Mouse (Mus musculus): Measurements from ENCODE around the gene Pgs1. TPM values are rescaled to one million over a fixed set of nuclear protein-coding genes. Genes with fewer than 3 reads are reported as not detected.

The Pgs1 gene
- polyA plus RNA-seq, 1 experiment from 2014 or later, result 42.2 TPM

DNA sequence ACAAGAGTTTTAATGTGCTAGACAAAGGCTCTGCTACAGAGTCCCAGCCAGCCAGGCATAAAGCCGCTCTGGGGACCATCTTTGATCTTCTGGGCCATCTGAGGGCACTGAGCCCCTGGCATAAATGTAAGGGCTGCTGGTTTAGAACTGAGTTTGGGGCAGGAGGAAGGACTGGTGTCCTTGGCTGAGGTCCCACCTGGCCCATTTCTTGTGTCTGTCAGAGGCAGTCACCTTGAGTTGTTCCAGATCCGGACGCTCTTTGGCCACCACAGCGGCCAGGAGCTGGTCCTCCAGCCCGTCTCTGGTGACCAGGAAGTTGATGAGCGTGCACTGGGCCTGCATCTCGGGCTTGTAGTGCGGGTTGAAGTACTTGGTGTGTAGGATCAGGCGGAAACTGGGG is 56.7 kb downstream of the Pgs1 start:
- Histone ChIP-seq H3K27me3 (no peaks in the 10 kb centered on the region), H3K27ac (no peak overlapping the region), H3K4me2 (no peak overlapping the region), H3K4me3 (no peak overlapping the region), H3K36me3 (no peaks in the 10 kb centered on the region), H3K4me1 (peaks cover 9% of the 10 kb centered on the region), H3K9ac (no peak overlapping the region; the same call in 1 of the 2 replicates), H3K9me3 (no peaks in the 10 kb centered on the region)
- ATAC-seq (ENCODE audit: borderline replicate concordance, extremely low read depth, low FRiP score, low TSS enrichment), result no peak
- 74% methylated on average over 9 of the region's 9 CpGs for WGBS

DNA sequence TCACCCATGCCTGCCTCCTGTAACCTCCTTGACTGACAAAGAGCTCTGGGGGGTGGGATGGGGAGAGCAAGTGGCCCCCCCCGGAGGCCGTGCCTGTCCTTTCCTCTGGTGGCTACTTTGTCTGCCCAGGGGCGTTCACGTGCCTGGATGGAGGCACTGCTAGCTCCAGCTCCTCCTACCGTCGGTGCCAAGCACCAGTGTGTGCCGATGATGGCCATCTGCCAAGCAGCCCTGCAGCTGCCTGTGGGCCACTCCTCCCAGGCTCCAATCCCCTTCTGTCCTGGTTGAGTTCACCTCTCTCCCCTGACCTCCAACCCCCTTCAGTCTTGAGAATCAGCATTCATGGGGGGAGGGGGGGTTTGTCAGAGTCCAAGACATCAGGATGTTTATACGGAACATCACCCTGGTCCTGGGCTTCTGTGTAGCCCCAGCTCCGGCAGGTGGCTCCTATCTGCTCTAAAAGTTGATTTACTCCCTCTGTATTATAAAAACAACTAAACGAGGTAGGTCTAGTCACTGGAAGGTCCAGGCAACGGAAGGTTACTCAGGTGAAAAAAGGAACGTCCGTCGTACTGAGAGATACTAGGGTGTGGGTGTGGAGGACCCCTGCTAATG is 57.3 kb downstream of the Pgs1 start:
- no peak overlapping the region; the same call in 1 of the 2 replicates for H3K9ac ChIP-seq
- no peak overlapping the region for H3K4me3 ChIP-seq
- no peaks in the 10 kb centered on the region for H3K27me3 ChIP-seq
- no peaks in the 10 kb centered on the region for H3K36me3 ChIP-seq
- H3K9me3 ChIP-seq, result no peaks in the 10 kb centered on the region
- WGBS, result 32% methylated on average over 14 of the region's 14 CpGs
- no peak overlapping the region for H3K27ac ChIP-seq
- H3K4me1 ChIP-seq, result peaks cover 9% of the 10 kb centered on the region
- ATAC-seq (ENCODE audit: borderline replicate concordance, extremely low read depth, low FRiP score, low TSS enrichment), result no peak
- no peak overlapping the region for H3K4me2 ChIP-seq

DNA sequence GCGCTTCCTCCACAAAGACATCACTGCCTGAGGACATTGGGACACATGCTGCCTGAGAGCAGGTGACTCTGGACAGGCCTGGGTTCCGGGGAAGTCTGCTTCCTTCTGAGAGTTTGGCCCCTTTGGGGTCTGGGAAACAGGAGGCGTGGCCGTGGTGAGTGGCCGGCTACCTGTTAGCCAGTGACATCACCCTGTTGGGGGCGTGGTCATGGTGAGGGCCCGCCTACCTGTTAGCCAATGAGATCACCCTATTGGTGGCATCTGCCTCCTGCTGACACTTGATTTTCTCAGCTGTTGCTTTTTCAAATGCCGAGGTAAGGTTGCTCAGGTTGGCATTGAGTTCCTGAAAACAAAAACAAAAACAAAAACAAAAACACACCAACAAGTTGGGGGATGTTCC is 63.5 kb downstream of the Pgs1 start:
- 30% methylated on average over 8 of the region's 8 CpGs for WGBS
- Histone ChIP-seq H3K36me3 (no peaks in the 10 kb centered on the region), H3K4me2 (no peak overlapping the region), H3K27ac (no peak overlapping the region), H3K27me3 (no peaks in the 10 kb centered on the region), H3K9me3 (no peaks in the 10 kb centered on the region), H3K4me3 (no peak overlapping the region), H3K9ac (no peak overlapping the region), H3K4me1 (no peaks in the 10 kb centered on the region)
- no peak for ATAC-seq (ENCODE audit: borderline replicate concordance, extremely low read depth, low FRiP score, low TSS enrichment)

DNA sequence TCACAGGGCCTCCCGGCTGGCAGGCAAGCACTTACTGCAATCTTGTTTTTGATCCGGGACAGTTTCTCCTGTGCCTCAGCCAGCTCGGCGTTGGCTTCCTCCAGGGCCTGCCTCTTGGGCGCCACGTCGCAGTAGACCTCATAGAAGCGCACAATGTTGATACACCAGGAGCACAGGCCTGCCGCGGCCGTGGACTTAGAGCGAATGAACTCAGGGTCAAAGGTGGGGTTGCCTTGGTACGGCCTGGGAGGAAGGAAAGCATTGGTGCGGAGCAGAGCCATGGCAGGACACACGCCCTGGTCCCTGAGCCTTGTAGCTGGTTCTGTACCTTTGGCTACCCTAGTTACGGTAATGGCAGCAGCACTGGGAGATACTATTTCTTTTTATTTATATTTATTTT is 64.1 kb downstream of the Pgs1 start:
- Histone ChIP-seq H3K9ac (no peak overlapping the region), H3K27ac (no peak overlapping the region), H3K9me3 (no peaks in the 10 kb centered on the region), H3K27me3 (no peaks in the 10 kb centered on the region), H3K36me3 (no peaks in the 10 kb centered on the region), H3K4me2 (no peak overlapping the region), H3K4me3 (no peak overlapping the region), H3K4me1 (no peaks in the 10 kb centered on the region)
- WGBS, result 73% methylated on average over 16 of the region's 16 CpGs
- ATAC-seq (ENCODE audit: borderline replicate concordance, extremely low read depth, low FRiP score, low TSS enrichment), result no peak

DNA sequence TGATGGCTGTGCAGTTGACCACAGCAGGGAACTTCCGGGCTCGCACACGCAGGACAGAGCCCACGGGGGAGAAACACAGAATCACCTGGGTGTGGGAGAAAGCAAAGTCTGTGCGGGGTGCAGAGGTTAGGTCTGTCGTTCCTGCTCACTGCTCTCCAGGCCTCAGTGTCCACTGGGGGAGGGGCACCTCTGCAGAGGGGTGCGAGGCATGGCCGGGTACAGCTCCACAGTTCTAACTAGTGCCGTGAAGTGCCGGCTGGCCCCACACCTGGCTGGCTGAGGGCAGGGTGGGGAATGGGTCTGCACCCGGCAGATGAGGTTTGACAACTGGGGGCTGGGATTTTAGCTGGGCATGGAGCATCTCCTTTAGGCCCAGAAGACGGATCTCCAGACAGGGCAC is 72.3 kb downstream of the Pgs1 start:
- no peaks in the 10 kb centered on the region; the same call in 1 of the 2 replicates for H3K27me3 ChIP-seq
- no peaks in the 10 kb centered on the region for H3K36me3 ChIP-seq
- H3K4me3 ChIP-seq, result no peak overlapping the region
- H3K4me1 ChIP-seq, result no peaks in the 10 kb centered on the region
- H3K4me2 ChIP-seq, result no peak overlapping the region
- no peaks in the 10 kb centered on the region for H3K9me3 ChIP-seq
- WGBS, result 65% methylated on average over 12 of the region's 12 CpGs
- ATAC-seq (ENCODE audit: borderline replicate concordance, extremely low read depth, low FRiP score, low TSS enrichment), result no peak
- H3K27ac ChIP-seq, result no peak overlapping the region
- no peak overlapping the region for H3K9ac ChIP-seq

DNA sequence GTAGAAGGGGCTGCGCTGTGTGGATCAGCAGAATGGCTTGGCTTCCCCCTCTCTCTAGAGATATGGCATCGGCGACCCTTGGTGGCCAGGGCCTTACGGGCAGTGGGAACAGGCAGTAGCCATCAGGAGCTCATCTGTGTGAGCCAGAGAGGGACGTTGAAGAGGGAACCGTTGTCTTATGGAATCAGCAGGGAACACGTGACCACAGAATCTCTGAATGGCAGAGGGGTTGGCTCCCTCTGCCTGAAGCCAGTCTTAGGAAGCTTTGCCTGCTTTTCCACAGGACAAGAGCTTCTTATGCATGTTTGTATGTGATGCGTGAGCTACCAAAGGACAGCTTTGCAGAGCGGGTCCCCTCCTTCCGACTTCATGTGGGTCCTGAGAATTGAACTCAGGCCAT is 72.8 kb downstream of the Pgs1 start:
- Histone ChIP-seq H3K36me3 (no peaks in the 10 kb centered on the region), H3K4me1 (no peaks in the 10 kb centered on the region), H3K4me2 (no peak overlapping the region), H3K9ac (no peak overlapping the region), H3K27me3 (no peaks in the 10 kb centered on the region; the same call in 1 of the 2 replicates), H3K4me3 (no peak overlapping the region), H3K27ac (no peak overlapping the region), H3K9me3 (no peaks in the 10 kb centered on the region)
- no peak for ATAC-seq (ENCODE audit: borderline replicate concordance, extremely low read depth, low FRiP score, low TSS enrichment)
- WGBS, result 55% methylated on average over 10 of the region's 10 CpGs

DNA sequence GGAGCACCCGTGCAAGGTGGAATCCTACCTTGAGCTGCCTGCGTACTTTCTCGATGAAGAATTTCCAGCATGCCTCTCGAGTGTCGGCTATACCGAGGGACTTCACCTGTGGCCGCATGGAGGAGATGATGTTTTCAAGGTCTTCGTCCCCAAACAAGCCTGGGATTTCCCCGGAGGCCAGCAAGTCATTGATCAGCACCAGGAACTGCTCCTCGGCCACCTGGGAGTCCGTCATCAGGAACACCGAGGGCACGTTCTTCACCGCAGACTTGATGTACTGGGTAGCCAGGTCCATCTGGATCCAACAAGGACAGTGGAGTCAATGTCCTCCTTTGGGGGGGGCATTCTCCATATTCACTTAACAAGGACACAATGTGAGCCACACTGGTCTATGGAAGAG is 73.9 kb downstream of the Pgs1 start:
- 66% methylated on average over 14 of the region's 14 CpGs for WGBS
- Histone ChIP-seq H3K4me1 (no peaks in the 10 kb centered on the region), H3K4me3 (no peak overlapping the region), H3K27me3 (no peaks in the 10 kb centered on the region; the same call in 1 of the 2 replicates), H3K4me2 (no peak overlapping the region), H3K27ac (no peak overlapping the region), H3K9ac (no peak overlapping the region), H3K9me3 (no peaks in the 10 kb centered on the region), H3K36me3 (no peaks in the 10 kb centered on the region)
- no peak for ATAC-seq (ENCODE audit: borderline replicate concordance, extremely low read depth, low FRiP score, low TSS enrichment)

DNA sequence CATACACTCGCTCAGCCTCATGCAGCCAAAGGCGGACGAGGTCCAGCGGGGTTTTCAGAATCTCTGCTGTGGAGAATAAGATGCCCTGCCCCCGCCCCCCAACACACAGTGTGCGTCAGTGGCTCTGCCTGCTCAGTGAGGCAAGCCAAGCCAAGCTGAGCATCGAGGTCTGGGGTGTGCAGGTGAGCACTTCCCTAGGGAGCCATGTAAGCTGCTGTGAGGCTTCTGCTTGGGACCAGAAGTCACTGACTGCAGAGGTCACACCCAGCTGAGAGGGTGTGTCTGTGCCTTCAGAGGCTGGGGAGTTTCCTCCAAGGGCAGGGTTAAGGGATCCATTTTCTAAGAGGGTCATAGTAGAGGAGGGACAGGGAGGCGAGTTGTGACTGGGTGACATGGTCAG is 81.5 kb downstream of the Pgs1 start:
- Histone ChIP-seq H3K4me2 (no peak overlapping the region), H3K36me3 (no peaks in the 10 kb centered on the region), H3K4me3 (no peak overlapping the region), H3K4me1 (peaks cover 18% of the 10 kb centered on the region), H3K27me3 (no peaks in the 10 kb centered on the region), H3K27ac (no peak overlapping the region), H3K9ac (no peak overlapping the region), H3K9me3 (no peaks in the 10 kb centered on the region)
- ATAC-seq (ENCODE audit: borderline replicate concordance, extremely low read depth, low FRiP score, low TSS enrichment), result no peak
- 78% methylated on average over 8 of the region's 8 CpGs for WGBS

DNA sequence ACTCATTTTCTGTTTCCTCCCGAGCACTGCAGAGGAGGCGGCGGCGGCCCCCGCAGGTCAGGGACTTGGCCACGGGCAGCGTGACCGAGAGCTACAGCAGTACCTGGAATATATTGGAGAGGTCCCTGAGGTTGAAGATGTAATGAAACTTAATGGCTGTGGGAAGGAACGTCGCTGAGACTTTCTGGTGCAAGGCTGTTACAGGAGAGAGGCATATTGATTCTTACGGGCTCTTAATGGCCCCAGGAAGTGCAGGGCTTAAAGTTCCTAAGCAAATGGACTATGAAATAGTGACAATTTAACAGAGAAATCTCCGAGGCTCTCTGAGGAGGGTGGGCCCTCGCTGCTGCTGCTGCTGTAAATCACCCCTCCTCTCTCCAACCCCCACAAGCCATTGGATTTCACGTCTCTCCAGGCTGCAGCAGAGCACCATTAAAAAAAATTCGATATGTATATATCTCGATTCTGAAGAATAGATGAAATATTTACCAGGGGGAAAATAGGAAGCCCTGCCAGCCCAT is 82.8 kb downstream of the Pgs1 start:
- no peak overlapping the region for H3K4me3 ChIP-seq
- WGBS, result 65% methylated on average over 16 of the region's 16 CpGs
- H3K27ac ChIP-seq, result no peak overlapping the region
- H3K4me2 ChIP-seq, result no peak overlapping the region
- no peaks in the 10 kb centered on the region for H3K27me3 ChIP-seq
- ATAC-seq (ENCODE audit: borderline replicate concordance, extremely low read depth, low FRiP score, low TSS enrichment), result no peak
- no peaks in the 10 kb centered on the region for H3K36me3 ChIP-seq
- no peaks in the 10 kb centered on the region for H3K9me3 ChIP-seq
- no peak overlapping the region for H3K9ac ChIP-seq
- peaks cover 18% of the 10 kb centered on the region for H3K4me1 ChIP-seq

DNA sequence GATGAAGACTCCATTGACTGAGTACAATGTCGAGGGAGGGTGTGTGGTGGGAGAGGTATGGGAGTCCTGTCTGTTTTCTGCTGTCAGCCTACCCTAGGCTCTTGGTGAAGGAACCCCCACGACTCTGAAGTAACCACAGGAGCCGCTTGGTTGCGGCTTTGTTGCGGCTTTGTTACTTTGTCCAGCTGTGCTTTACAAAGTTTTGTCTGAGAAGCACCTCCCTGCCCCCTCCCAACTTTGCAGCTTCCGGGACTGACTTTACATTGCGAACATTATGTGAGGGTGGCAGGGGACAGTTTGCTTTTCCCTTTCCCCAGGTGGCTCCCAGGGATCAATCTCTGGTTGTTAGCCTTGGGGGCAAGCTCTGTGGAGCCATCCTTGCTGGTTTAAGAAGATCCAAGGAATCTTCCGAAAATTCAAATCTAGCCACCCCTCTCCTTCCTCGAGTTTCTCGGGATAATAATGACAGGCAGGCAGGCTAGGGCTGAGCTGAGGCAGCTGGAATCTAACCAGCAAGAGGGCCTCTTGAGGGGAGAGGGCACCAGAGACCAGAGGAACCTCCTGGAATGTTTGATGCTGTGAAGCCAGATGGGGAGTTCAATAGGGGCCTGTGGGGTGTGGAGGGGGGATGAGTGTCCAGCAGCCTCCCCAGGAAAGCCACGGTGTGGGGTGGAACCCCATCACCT is 85.3 kb downstream of the Pgs1 start:
- WGBS, result 36% methylated on average over 11 of the region's 11 CpGs
- H3K4me2 ChIP-seq, result no peak overlapping the region
- H3K27ac ChIP-seq, result peak overlapping the region; percentile 82
- peak; percentile 26; the same call in 1 of the 2 replicates for ATAC-seq (ENCODE audit: borderline replicate concordance, extremely low read depth, low FRiP score, low TSS enrichment)
- H3K4me1 ChIP-seq, result peaks cover 36% of the 10 kb centered on the region
- H3K9ac ChIP-seq, result no peak overlapping the region
- H3K36me3 ChIP-seq, result no peaks in the 10 kb centered on the region
- no peaks in the 10 kb centered on the region for H3K9me3 ChIP-seq
- H3K27me3 ChIP-seq, result no peaks in the 10 kb centered on the region
- no peak overlapping the region for H3K4me3 ChIP-seq
